Mouse (Mus musculus) intestine, embryonic 15.5 days (tissue): ENCODE measurements at regions not wholly inside any gene's neighbourhood (a gene's known extent, or its start where the extent isn't known, plus 50 kb on each side); places are given as distances from the start of the nearest gene placed in this dataset.
A peak's percentile ranks its signal among the peaks of the same experiment; 100 is the strongest.

Source experiments
- ATAC-seq: fragments of 200-750 bp; cut with Nextera tagmentation; 2 replicates; pipeline ENCODE4 v1.8.0; 2017; ENCODE audit warnings: moderate TSS enrichment, moderate library complexity
- H3K27ac ChIP-seq: fragments of 300-500 bp; sonication (generic); 2 replicates; pipeline ENCODE4 v1.5.1; 2015; ENCODE audit warnings: mild to moderate bottlenecking, inconsistent platforms
- H3K27me3 ChIP-seq: fragments of 300-500 bp; sonication (generic); replicated peaks from 2 replicates; pipeline ENCODE4 v1.6.1; 2015; ENCODE audit warnings: inconsistent platforms
- H3K36me3 ChIP-seq: fragments of 300-500 bp; sonication (generic); 2 replicates; pipeline ENCODE4 v1.6.1; 2015; ENCODE audit warnings: inconsistent platforms
- H3K4me1 ChIP-seq: fragments of 300-500 bp; sonication (generic); replicated peaks from 2 replicates; pipeline ENCODE4 v1.6.1; 2015; ENCODE audit warnings: inconsistent platforms
- H3K4me2 ChIP-seq: fragments of 300-500 bp; sonication (generic); replicated peaks from 2 replicates; pipeline ENCODE4 v1.6.1; 2015; ENCODE audit warnings: mild to moderate bottlenecking, inconsistent platforms
- H3K4me3 ChIP-seq: fragments of 300-500 bp; sonication (generic); replicated peaks from 2 replicates; pipeline ENCODE4 v1.5.1; 2015; ENCODE audit warnings: inconsistent platforms
- H3K9ac ChIP-seq: fragments of 300-500 bp; sonication (generic); 2 replicates; pipeline ENCODE4 v1.6.1; 2015; ENCODE audit warnings: inconsistent platforms
- H3K9me3 ChIP-seq: fragments of 300-500 bp; sonication (generic); 2 replicates; pipeline ENCODE4 v1.6.1; 2016; ENCODE audit warnings: inconsistent platforms
- WGBS: fragments of 180-500 bp; shearing (Covaris S2); methylation state at CpG from one replicate; pipeline ENCODE4 v1.1.7; 2015; 5-methylcytosine and 5-hydroxymethylcytosine counted together

- no peak for ATAC-seq
- Histone ChIP-seq H3K4me1 (peaks cover 8% of the 10 kb centered on the region), H3K9me3 (no peaks in the 10 kb centered on the region), H3K9ac (no peak overlapping the region), H3K4me2 (no peak overlapping the region), H3K27ac (no peak overlapping the region), H3K4me3 (no peak overlapping the region), H3K36me3 (no peaks in the 10 kb centered on the region), H3K27me3 (no peaks in the 10 kb centered on the region)
- 71% methylated on average over 6 of the region's 6 CpGs for WGBS
Measured at GRCm38 (mm10) chr14:24904712-24905111, 417.8 kb downstream of the Rps24 start.

GRCm38 (mm10) chr14:24906916-24907315 lies 420.0 kb downstream of the Rps24 start:
- no peak overlapping the region for H3K4me2 ChIP-seq

GRCm38 (mm10) chr14:24908377-24908776 lies 421.5 kb downstream of the Rps24 start:
- Histone ChIP-seq H3K4me1 (no peaks in the 10 kb centered on the region), H3K9ac (no peak overlapping the region), H3K27me3 (no peaks in the 10 kb centered on the region), H3K36me3 (no peaks in the 10 kb centered on the region), H3K4me2 (no peak overlapping the region), H3K4me3 (no peak overlapping the region), H3K9me3 (no peaks in the 10 kb centered on the region), H3K27ac (no peak overlapping the region)
- no peak for ATAC-seq
- 87% methylated on average over 4 of the region's 4 CpGs for WGBS

More at GRCm38 (mm10) chr14:24906916-24907315, 420.0 kb downstream of the Rps24 start:
- H3K9ac ChIP-seq: no peak overlapping the region
- no peaks in the 10 kb centered on the region for H3K27me3 ChIP-seq
- ATAC-seq: no peak
- WGBS: 81% methylated on average over 7 of the region's 7 CpGs
- H3K4me3 ChIP-seq: no peak overlapping the region
- no peaks in the 10 kb centered on the region for H3K36me3 ChIP-seq
- H3K4me1 ChIP-seq: no peaks in the 10 kb centered on the region
- no peak overlapping the region for H3K27ac ChIP-seq
- no peaks in the 10 kb centered on the region for H3K9me3 ChIP-seq

- Histone ChIP-seq H3K9me3 (no peaks in the 10 kb centered on the region), H3K9ac (no peak overlapping the region), H3K4me1 (no peaks in the 10 kb centered on the region), H3K27me3 (no peaks in the 10 kb centered on the region), H3K4me2 (no peak overlapping the region), H3K36me3 (no peaks in the 10 kb centered on the region), H3K27ac (0 out of 2 replicates have a peak overlapping the region, but pooled peaks have one; percentile 60), H3K4me3 (no peak overlapping the region)
- peak; percentile 41; the same call in 1 of the 2 replicates for ATAC-seq
- WGBS: 62% methylated on average over 6 of the region's 6 CpGs
Measured at GRCm38 (mm10) chr14:24911621-24912020, 424.7 kb downstream of the Rps24 start.

- H3K27me3 ChIP-seq: no peaks in the 10 kb centered on the region
- H3K9ac ChIP-seq: no peak overlapping the region
- no peaks in the 10 kb centered on the region for H3K9me3 ChIP-seq
- H3K27ac ChIP-seq: no peak overlapping the region
- no peak overlapping the region for H3K4me2 ChIP-seq
- no peak overlapping the region for H3K4me3 ChIP-seq
- 90% methylated on average over 3 of the region's 3 CpGs for WGBS
- no peaks in the 10 kb centered on the region for H3K36me3 ChIP-seq
- no peak for ATAC-seq
- no peaks in the 10 kb centered on the region for H3K4me1 ChIP-seq
Measured at GRCm38 (mm10) chr14:24919056-24919455, 432.1 kb downstream of the Rps24 start.

- H3K27ac ChIP-seq: no peak overlapping the region
- H3K4me3 ChIP-seq: no peak overlapping the region
- ATAC-seq: no peak
- H3K9ac ChIP-seq: no peak overlapping the region
- H3K4me2 ChIP-seq: no peak overlapping the region
- no peaks in the 10 kb centered on the region for H3K36me3 ChIP-seq
- H3K4me1 ChIP-seq: no peaks in the 10 kb centered on the region; the same call in 1 of the 2 replicates
- no peaks in the 10 kb centered on the region for H3K27me3 ChIP-seq
- no peaks in the 10 kb centered on the region for H3K9me3 ChIP-seq
- 50% methylated on average over 10 of the region's 10 CpGs for WGBS
Measured at GRCm38 (mm10) chr14:24922006-24922405, 435.1 kb downstream of the Rps24 start.

GRCm38 (mm10) chr14:24924561-24924960 lies 437.6 kb downstream of the Rps24 start:
- H3K4me3 ChIP-seq: no peak overlapping the region
- 66% methylated on average over 3 of the region's 3 CpGs for WGBS

GRCm38 (mm10) chr14:24926086-24927048 lies 439.4 kb downstream of the Rps24 start:
- no peak overlapping the region for H3K9ac ChIP-seq
- no peak for ATAC-seq
- WGBS: 55% methylated on average over 11 of the region's 11 CpGs

More at GRCm38 (mm10) chr14:24924561-24924960, 437.6 kb downstream of the Rps24 start:
- Histone ChIP-seq H3K36me3 (no peaks in the 10 kb centered on the region), H3K27me3 (no peaks in the 10 kb centered on the region), H3K4me2 (no peak overlapping the region), H3K27ac (no peak overlapping the region), H3K9ac (no peak overlapping the region), H3K9me3 (no peaks in the 10 kb centered on the region), H3K4me1 (no peaks in the 10 kb centered on the region; the same call in 1 of the 2 replicates)
- ATAC-seq: no peak

GRCm38 (mm10) chr14:24928726-24929125 lies 441.8 kb downstream of the Rps24 start:
- Histone ChIP-seq H3K4me3 (no peak overlapping the region), H3K9ac (no peak overlapping the region), H3K27ac (no peak overlapping the region), H3K4me2 (no peak overlapping the region), H3K4me1 (no peaks in the 10 kb centered on the region; the same call in 1 of the 2 replicates), H3K9me3 (no peaks in the 10 kb centered on the region), H3K27me3 (no peaks in the 10 kb centered on the region), H3K36me3 (no peaks in the 10 kb centered on the region)
- WGBS: 81% methylated on average over 3 of the region's 3 CpGs
- ATAC-seq: no peak

More at GRCm38 (mm10) chr14:24926086-24927048, 439.4 kb downstream of the Rps24 start:
- Histone ChIP-seq H3K27ac (no peak overlapping the region), H3K4me2 (no peak overlapping the region), H3K9me3 (no peaks in the 10 kb centered on the region), H3K36me3 (no peaks in the 10 kb centered on the region), H3K4me1 (no peaks in the 10 kb centered on the region; the same call in 1 of the 2 replicates), H3K4me3 (no peak overlapping the region), H3K27me3 (no peaks in the 10 kb centered on the region)

- Histone ChIP-seq H3K4me2 (no peak overlapping the region), H3K4me1 (no peaks in the 10 kb centered on the region; the same call in 1 of the 2 replicates), H3K9me3 (no peaks in the 10 kb centered on the region), H3K36me3 (no peaks in the 10 kb centered on the region), H3K4me3 (no peak overlapping the region), H3K27me3 (no peaks in the 10 kb centered on the region), H3K9ac (no peak overlapping the region), H3K27ac (no peak overlapping the region)
- no peak for ATAC-seq
- 31% methylated on average over 7 of the region's 7 CpGs for WGBS
Measured at GRCm38 (mm10) chr14:24930251-24930650, 443.3 kb downstream of the Rps24 start.

GRCm38 (mm10) chr14:24937876-24938275 lies 451.0 kb downstream of the Rps24 start:
- ATAC-seq: no peak
- Histone ChIP-seq H3K27me3 (no peaks in the 10 kb centered on the region), H3K27ac (no peak overlapping the region), H3K9ac (no peak overlapping the region), H3K36me3 (no peaks in the 10 kb centered on the region), H3K4me1 (no peaks in the 10 kb centered on the region), H3K4me3 (no peak overlapping the region), H3K9me3 (no peaks in the 10 kb centered on the region), H3K4me2 (no peak overlapping the region)
- WGBS: 76% methylated on average over 2 of the region's 2 CpGs

GRCm38 (mm10) chr14:24939068-24939467 lies 452.1 kb downstream of the Rps24 start:
- no peak for ATAC-seq
- WGBS: 85% methylated on average over 4 of the region's 4 CpGs

More at GRCm38 (mm10) chr14:24939068-24939467, 452.1 kb downstream of the Rps24 start:
- H3K27ac ChIP-seq: no peak overlapping the region
- H3K36me3 ChIP-seq: no peaks in the 10 kb centered on the region
- H3K4me3 ChIP-seq: no peak overlapping the region
- H3K4me2 ChIP-seq: no peak overlapping the region
- no peaks in the 10 kb centered on the region for H3K27me3 ChIP-seq
- H3K4me1 ChIP-seq: no peaks in the 10 kb centered on the region
- no peaks in the 10 kb centered on the region for H3K9me3 ChIP-seq
- H3K9ac ChIP-seq: no peak overlapping the region
